Mouse (Mus musculus): ENCODE results near the gene Stn1. TPM values are rescaled to one million over a fixed set of nuclear protein-coding genes. Genes with fewer than 3 reads are reported as not detected.

Gene Stn1
- polyA plus RNA-seq, 1 experiment, result 10.1 TPM

- no peak overlapping the region for H3K27ac ChIP-seq (ENCODE audit: insufficient read depth, low read length)
- H3K4me3 ChIP-seq (replicated peaks; ENCODE audit: insufficient read depth, low read depth, low read length), result no peak overlapping the region
- no peaks in the 10 kb centered on the region for H3K4me1 ChIP-seq (ENCODE audit: control insufficient read depth, insufficient read depth, low read length)
- TF ChIP-seq POLR2A (IDR thresholded peaks at IDR 0.05; ENCODE audit: borderline replicate concordance, insufficient read depth, low read length) (no peak), CTCF (IDR thresholded peaks at IDR 0.05; ENCODE audit: borderline replicate concordance, insufficient read depth, low read depth, low read length) (no peak)
- no peaks in the 10 kb centered on the region for H3K27me3 ChIP-seq (ENCODE audit: control insufficient read depth, insufficient read depth, low read length)
- no peak for DNase-seq
- 78% methylated on average over 8 of the region's 8 CpGs for WGBS
These were observed 18.0 kb downstream of the Stn1 start for GRCm38 (mm10) chr19:47519163-47519893.

DNA sequence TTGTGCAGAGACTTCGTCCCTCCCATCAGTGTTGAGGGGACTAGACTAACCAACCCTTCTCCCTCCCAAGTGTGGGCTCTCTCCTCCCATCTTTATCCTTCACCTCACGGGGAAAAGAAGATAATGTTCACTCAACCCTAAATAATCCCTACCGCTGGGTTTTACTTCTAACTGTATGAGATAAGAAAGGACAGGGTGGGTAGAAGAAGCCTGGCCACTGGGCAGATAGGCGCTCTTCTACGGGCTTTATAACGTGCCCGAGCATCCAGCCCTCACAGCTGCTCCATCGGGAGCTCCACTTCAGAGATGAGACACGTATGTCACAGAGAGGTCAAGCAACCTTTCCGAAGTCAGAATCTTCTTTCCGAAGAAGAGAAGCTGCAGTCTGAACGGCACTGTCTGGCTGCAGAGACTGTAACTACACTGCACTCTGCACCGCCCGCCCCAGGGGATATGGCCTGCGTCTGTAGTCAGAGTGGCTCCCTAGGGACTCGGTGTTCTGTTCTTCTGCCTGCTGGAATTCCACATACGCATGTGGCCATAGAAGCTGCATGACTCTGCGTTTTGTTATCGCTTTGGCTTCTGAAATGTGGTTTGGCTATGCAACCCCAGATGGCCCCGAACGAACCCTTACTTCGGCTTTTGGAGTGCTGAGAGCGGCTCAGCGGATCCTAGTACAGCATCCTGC lies 18.7 kb downstream of the Stn1 start:
- no peaks in the 10 kb centered on the region for H3K27me3 ChIP-seq (ENCODE audit: control insufficient read depth, insufficient read depth, low read length)
- no peak overlapping the region for H3K27ac ChIP-seq (ENCODE audit: insufficient read depth, low read length)
- H3K4me3 ChIP-seq (replicated peaks; ENCODE audit: insufficient read depth, low read depth, low read length), result no peak overlapping the region
- TF ChIP-seq CTCF (IDR thresholded peaks at IDR 0.05; ENCODE audit: borderline replicate concordance, insufficient read depth, low read depth, low read length) (no peak), POLR2A (IDR thresholded peaks at IDR 0.05; ENCODE audit: borderline replicate concordance, insufficient read depth, low read length) (no peak)
- no peak for DNase-seq
- H3K4me1 ChIP-seq (ENCODE audit: control insufficient read depth, insufficient read depth, low read length), result no peaks in the 10 kb centered on the region
- WGBS, result 74% methylated on average over 24 of the region's 24 CpGs

DNA sequence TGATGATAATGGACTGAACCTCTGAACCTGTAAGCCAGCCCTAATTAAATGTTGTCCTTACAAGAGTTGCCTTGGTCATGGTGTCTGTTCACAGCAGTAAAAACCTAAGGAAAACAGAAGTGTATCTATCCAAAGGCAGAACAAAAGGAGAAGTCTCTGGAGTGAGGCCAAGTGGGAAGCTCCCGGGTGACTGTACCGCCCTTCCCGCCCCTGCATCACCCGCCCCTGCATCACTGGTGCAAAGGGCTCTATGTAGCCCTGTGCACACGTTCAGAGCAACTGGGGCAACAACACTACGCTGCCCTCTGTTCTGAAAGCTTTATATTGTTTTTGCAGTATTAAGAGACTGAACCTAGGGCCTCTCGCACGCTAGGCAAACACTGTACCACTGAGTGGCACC lies 19.7 kb downstream of the Stn1 start:
- no peak overlapping the region for H3K27ac ChIP-seq (ENCODE audit: insufficient read depth, low read length)
- no peaks in the 10 kb centered on the region for H3K27me3 ChIP-seq (ENCODE audit: control insufficient read depth, insufficient read depth, low read length)
- 75% methylated on average over 8 of the region's 8 CpGs for WGBS
- H3K4me1 ChIP-seq (ENCODE audit: control insufficient read depth, insufficient read depth, low read length), result no peaks in the 10 kb centered on the region
- DNase-seq, result no peak
- no peak for TF ChIP-seq POLR2A (IDR thresholded peaks at IDR 0.05; ENCODE audit: borderline replicate concordance, insufficient read depth, low read length)
- no peak for TF ChIP-seq CTCF (IDR thresholded peaks at IDR 0.05; ENCODE audit: borderline replicate concordance, insufficient read depth, low read depth, low read length)
- H3K4me3 ChIP-seq (replicated peaks; ENCODE audit: insufficient read depth, low read depth, low read length), result no peak overlapping the region

GRCm38 (mm10) chr19:47516879-47517278 lies 20.4 kb downstream of the Stn1 start:
- no peak for DNase-seq
- Histone ChIP-seq H3K4me1 (ENCODE audit: control insufficient read depth, insufficient read depth, low read length) (no peaks in the 10 kb centered on the region), H3K4me3 (replicated peaks; ENCODE audit: insufficient read depth, low read depth, low read length) (no peak overlapping the region), H3K27ac (ENCODE audit: insufficient read depth, low read length) (no peak overlapping the region), H3K27me3 (ENCODE audit: control insufficient read depth, insufficient read depth, low read length) (no peaks in the 10 kb centered on the region)
- WGBS, result 72% methylated on average over 12 of the region's 12 CpGs
- no peak for TF ChIP-seq CTCF (IDR thresholded peaks at IDR 0.05; ENCODE audit: borderline replicate concordance, insufficient read depth, low read depth, low read length)
- no peak for TF ChIP-seq POLR2A (IDR thresholded peaks at IDR 0.05; ENCODE audit: borderline replicate concordance, insufficient read depth, low read length)

DNA sequence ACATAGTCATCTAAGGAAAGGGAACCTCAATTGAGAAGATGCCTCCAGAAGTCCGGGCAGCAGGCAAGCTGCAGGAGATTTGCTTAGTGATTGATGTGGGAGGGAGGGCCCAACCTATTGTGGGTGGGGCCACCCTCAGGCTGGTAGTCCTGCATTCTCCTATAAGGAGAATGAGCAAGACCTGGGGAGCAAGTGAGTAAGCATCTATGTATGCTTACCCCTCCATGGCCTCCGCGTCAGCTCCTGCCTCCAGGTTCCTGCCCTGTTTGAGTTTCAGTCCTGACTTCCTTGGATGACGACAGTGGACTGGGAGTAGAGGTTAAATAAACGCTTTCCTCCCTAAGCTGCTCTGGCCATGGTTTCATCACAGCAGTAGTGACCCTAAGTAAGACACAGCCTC lies 22.2 kb downstream of the Stn1 start:
- Histone ChIP-seq H3K4me1 (ENCODE audit: control insufficient read depth, insufficient read depth, low read length) (no peaks in the 10 kb centered on the region), H3K27me3 (ENCODE audit: control insufficient read depth, insufficient read depth, low read length) (no peaks in the 10 kb centered on the region), H3K27ac (ENCODE audit: insufficient read depth, low read length) (no peak overlapping the region), H3K4me3 (replicated peaks; ENCODE audit: insufficient read depth, low read depth, low read length) (no peak overlapping the region)
- TF ChIP-seq CTCF (IDR thresholded peaks at IDR 0.05; ENCODE audit: borderline replicate concordance, insufficient read depth, low read depth, low read length) (no peak), POLR2A (IDR thresholded peaks at IDR 0.05; ENCODE audit: borderline replicate concordance, insufficient read depth, low read length) (no peak)
- WGBS, result 84% methylated on average over 5 of the region's 5 CpGs
- DNase-seq, result no peak

DNA sequence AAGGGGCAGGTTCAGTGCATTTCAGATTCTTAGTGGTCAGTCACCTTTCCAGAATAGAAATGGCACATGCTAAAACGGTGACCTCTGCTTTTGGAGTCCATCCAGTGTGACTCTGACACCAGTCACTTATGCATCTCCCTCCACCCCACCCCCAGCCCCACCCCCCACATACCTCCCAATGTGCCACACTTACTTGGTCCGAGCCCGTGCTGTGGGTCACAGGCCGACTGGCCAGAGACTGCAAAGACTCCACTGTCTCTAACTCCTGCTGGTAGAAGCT lies 23.7 kb downstream of the Stn1 start:
- DNase-seq, result no peak
- Histone ChIP-seq H3K27ac (ENCODE audit: insufficient read depth, low read length) (no peak overlapping the region), H3K4me1 (ENCODE audit: control insufficient read depth, insufficient read depth, low read length) (no peaks in the 10 kb centered on the region), H3K4me3 (replicated peaks; ENCODE audit: insufficient read depth, low read depth, low read length) (no peak overlapping the region), H3K27me3 (ENCODE audit: control insufficient read depth, insufficient read depth, low read length) (no peaks in the 10 kb centered on the region)
- TF ChIP-seq CTCF (IDR thresholded peaks at IDR 0.05; ENCODE audit: borderline replicate concordance, insufficient read depth, low read depth, low read length) (no peak), POLR2A (IDR thresholded peaks at IDR 0.05; ENCODE audit: borderline replicate concordance, insufficient read depth, low read length) (no peak)
- 65% methylated on average over 4 of the region's 4 CpGs for WGBS

GRCm38 (mm10) chr19:47512794-47513617 lies 24.3 kb downstream of the Stn1 start:
- Histone ChIP-seq H3K27ac (ENCODE audit: insufficient read depth, low read length) (no peak overlapping the region), H3K27me3 (ENCODE audit: control insufficient read depth, insufficient read depth, low read length) (no peaks in the 10 kb centered on the region), H3K4me1 (ENCODE audit: control insufficient read depth, insufficient read depth, low read length) (no peaks in the 10 kb centered on the region), H3K4me3 (replicated peaks; ENCODE audit: insufficient read depth, low read depth, low read length) (no peak overlapping the region)
- TF ChIP-seq POLR2A (IDR thresholded peaks at IDR 0.05; ENCODE audit: borderline replicate concordance, insufficient read depth, low read length), result no peak
- TF ChIP-seq CTCF (IDR thresholded peaks at IDR 0.05; ENCODE audit: borderline replicate concordance, insufficient read depth, low read depth, low read length), result no peak
- 91% methylated on average over 21 of the region's 21 CpGs for WGBS
- no peak for DNase-seq
